Mouse (Mus musculus): ENCODE data around the gene Cep295. TPM values are rescaled to one million over a fixed set of nuclear protein-coding genes. Genes with fewer than 3 reads are reported as not detected.
"Not testable (repeated sequence)": the region's sequence is repeated elsewhere in the genome, so short reads cannot be mapped to it uniquely, and the experiment has no call there.

Cep295 gene
- polyA plus RNA-seq, 1 experiment from 2014 or later, result 26.6 TPM

- H3K36me3 ChIP-seq, result no peaks in the 10 kb centered on the region
- H3K4me1 ChIP-seq, result peaks cover 15% of the 10 kb centered on the region
- no peak for ATAC-seq (ENCODE audit: low FRiP score, low read depth)
- 66% methylated on average over 2 of the region's 2 CpGs for WGBS
- H3K9ac ChIP-seq (replicated peaks), result no peak overlapping the region
- H3K4me3 ChIP-seq, result no peak overlapping the region
- H3K27ac ChIP-seq (replicated peaks), result no peak overlapping the region
- H3K4me2 ChIP-seq (replicated peaks), result no peak overlapping the region
- no peaks in the 10 kb centered on the region for H3K9me3 ChIP-seq
- H3K27me3 ChIP-seq, result no peaks in the 10 kb centered on the region
These were observed 54.7 kb downstream of the Cep295 start for GRCm38 (mm10) chr9:15302881-15303280.

- 78% methylated on average over 6 of the region's 6 CpGs for WGBS
- H3K9ac ChIP-seq (replicated peaks); H3K4me3 ChIP-seq; H3K4me1 ChIP-seq; H3K36me3 ChIP-seq; H3K4me2 ChIP-seq (replicated peaks); H3K27me3 ChIP-seq; H3K27ac ChIP-seq (replicated peaks); H3K9me3 ChIP-seq; ATAC-seq (ENCODE audit: low FRiP score, low read depth): not testable (repeated sequence)
These were observed 55.6 kb downstream of the Cep295 start for GRCm38 (mm10) chr9:15302006-15302405.

- Histone ChIP-seq H3K36me3 (0 out of 2 replicates have a peak, but pooled peaks cover under 1% of the 10 kb centered on the region), H3K27ac (replicated peaks) (0 out of 2 replicates have a peak overlapping the region, but pooled peaks have one; percentile 25), H3K9ac (replicated peaks) (no peak overlapping the region), H3K4me3 (no peak overlapping the region), H3K9me3 (no peaks in the 10 kb centered on the region), H3K4me2 (replicated peaks) (no peak overlapping the region), H3K27me3 (no peaks in the 10 kb centered on the region), H3K4me1 (0 out of 2 replicates have a peak, but pooled peaks cover 4% of the 10 kb centered on the region)
- WGBS, result 76% methylated on average over 6 of the region's 6 CpGs
- ATAC-seq (ENCODE audit: low FRiP score, low read depth), result no peak
These were observed 56.2 kb downstream of the Cep295 start for GRCm38 (mm10) chr9:15301399-15301798.

- no peaks in the 10 kb centered on the region for H3K4me1 ChIP-seq
- 91% methylated on average over 5 of the region's 5 CpGs for WGBS
- ATAC-seq (ENCODE audit: low FRiP score, low read depth), result no peak
These were observed 57.5 kb downstream of the Cep295 start for GRCm38 (mm10) chr9:15300056-15300455.

GRCm38 (mm10) chr9:15298451-15298850 is 59.1 kb downstream of the Cep295 start:
- H3K36me3 ChIP-seq, result 0 out of 2 replicates have a peak, but pooled peaks cover 6% of the 10 kb centered on the region
- H3K4me2 ChIP-seq (replicated peaks), result no peak overlapping the region
- H3K9me3 ChIP-seq, result no peaks in the 10 kb centered on the region
- H3K4me1 ChIP-seq, result no peaks in the 10 kb centered on the region
- 63% methylated on average over 2 of the region's 2 CpGs for WGBS
- no peak overlapping the region for H3K9ac ChIP-seq (replicated peaks)
- no peak for ATAC-seq (ENCODE audit: low FRiP score, low read depth)
- H3K27me3 ChIP-seq, result no peaks in the 10 kb centered on the region
- no peak overlapping the region for H3K27ac ChIP-seq (replicated peaks)
- H3K4me3 ChIP-seq, result no peak overlapping the region

More at GRCm38 (mm10) chr9:15300056-15300455, 57.5 kb downstream of the Cep295 start:
- no peaks in the 10 kb centered on the region for H3K27me3 ChIP-seq
- H3K9me3 ChIP-seq, result no peaks in the 10 kb centered on the region
- H3K27ac ChIP-seq (replicated peaks), result no peak overlapping the region
- H3K4me3 ChIP-seq, result no peak overlapping the region
- 0 out of 2 replicates have a peak, but pooled peaks cover 6% of the 10 kb centered on the region for H3K36me3 ChIP-seq
- no peak overlapping the region for H3K9ac ChIP-seq (replicated peaks)
- no peak overlapping the region for H3K4me2 ChIP-seq (replicated peaks)

- Histone ChIP-seq H3K27me3 (no peaks in the 10 kb centered on the region), H3K27ac (replicated peaks) (no peak overlapping the region), H3K36me3 (0 out of 2 replicates have a peak, but pooled peaks cover 6% of the 10 kb centered on the region), H3K4me3 (no peak overlapping the region), H3K9me3 (no peaks in the 10 kb centered on the region), H3K4me2 (replicated peaks) (no peak overlapping the region), H3K9ac (replicated peaks) (no peak overlapping the region), H3K4me1 (no peaks in the 10 kb centered on the region)
- WGBS, result 86% methylated on average over 7 of the region's 7 CpGs
- no peak for ATAC-seq (ENCODE audit: low FRiP score, low read depth)
These were observed 60.5 kb downstream of the Cep295 start for GRCm38 (mm10) chr9:15297112-15297511.

GRCm38 (mm10) chr9:15289251-15289650 is 68.3 kb downstream of the Cep295 start:
- H3K4me3 ChIP-seq, result no peak overlapping the region
- H3K27me3 ChIP-seq, result no peaks in the 10 kb centered on the region
- 94% methylated on average over 6 of the region's 6 CpGs for WGBS
- no peak overlapping the region for H3K9ac ChIP-seq (replicated peaks)
- H3K4me1 ChIP-seq, result no peaks in the 10 kb centered on the region
- ATAC-seq (ENCODE audit: low FRiP score, low read depth), result no peak
- H3K9me3 ChIP-seq, result no peaks in the 10 kb centered on the region
- H3K36me3 ChIP-seq, result 0 out of 2 replicates have a peak, but pooled peaks cover 4% of the 10 kb centered on the region
- H3K27ac ChIP-seq (replicated peaks), result no peak overlapping the region
- H3K4me2 ChIP-seq (replicated peaks), result no peak overlapping the region

GRCm38 (mm10) chr9:15288402-15288801 is 69.2 kb downstream of the Cep295 start:
- no peak overlapping the region for H3K27ac ChIP-seq (replicated peaks)
- no peaks in the 10 kb centered on the region for H3K9me3 ChIP-seq
- H3K4me3 ChIP-seq, result no peak overlapping the region
- 89% methylated on average over 3 of the region's 3 CpGs for WGBS
- no peak overlapping the region for H3K4me2 ChIP-seq (replicated peaks)
- no peaks in the 10 kb centered on the region for H3K27me3 ChIP-seq
- no peaks in the 10 kb centered on the region for H3K4me1 ChIP-seq
- 0 out of 2 replicates have a peak, but pooled peaks cover 4% of the 10 kb centered on the region for H3K36me3 ChIP-seq
- no peak overlapping the region for H3K9ac ChIP-seq (replicated peaks)
- no peak for ATAC-seq (ENCODE audit: low FRiP score, low read depth)

- H3K27ac ChIP-seq (replicated peaks), result no peak overlapping the region
- no peaks in the 10 kb centered on the region for H3K4me1 ChIP-seq
- no peak overlapping the region for H3K4me2 ChIP-seq (replicated peaks)
- ATAC-seq (ENCODE audit: low FRiP score, low read depth), result no peak
- H3K9ac ChIP-seq (replicated peaks), result no peak overlapping the region
- no peaks in the 10 kb centered on the region for H3K9me3 ChIP-seq
- WGBS, result 55% methylated on average over 6 of the region's 6 CpGs
- H3K27me3 ChIP-seq, result no peaks in the 10 kb centered on the region
- no peak overlapping the region for H3K4me3 ChIP-seq
- 0 out of 2 replicates have a peak, but pooled peaks cover 4% of the 10 kb centered on the region for H3K36me3 ChIP-seq
These were observed 69.7 kb downstream of the Cep295 start for GRCm38 (mm10) chr9:15287846-15288245.

GRCm38 (mm10) chr9:15285443-15285842 is 72.1 kb downstream of the Cep295 start:
- no peak overlapping the region for H3K4me3 ChIP-seq
- 65% methylated on average over 3 of the region's 3 CpGs for WGBS
- ATAC-seq (ENCODE audit: low FRiP score, low read depth), result no peak
- no peak overlapping the region for H3K27ac ChIP-seq (replicated peaks)
- no peak overlapping the region for H3K4me2 ChIP-seq (replicated peaks)
- H3K9me3 ChIP-seq, result no peaks in the 10 kb centered on the region
- no peaks in the 10 kb centered on the region for H3K27me3 ChIP-seq
- H3K9ac ChIP-seq (replicated peaks), result no peak overlapping the region
- H3K4me1 ChIP-seq, result peaks cover 6% of the 10 kb centered on the region
- H3K36me3 ChIP-seq, result 0 out of 2 replicates have a peak, but pooled peaks cover 3% of the 10 kb centered on the region

- Histone ChIP-seq H3K9ac (replicated peaks) (peak overlapping the region; percentile 96), H3K9me3 (no peaks in the 10 kb centered on the region), H3K4me2 (replicated peaks) (peak overlapping the region; percentile 80), H3K27me3 (no peaks in the 10 kb centered on the region), H3K4me1 (peaks cover 19% of the 10 kb centered on the region), H3K4me3 (peak overlapping the region; percentile 97), H3K36me3 (peaks cover 16% of the 10 kb centered on the region), H3K27ac (replicated peaks) (0 out of 2 replicates have a peak overlapping the region, but pooled peaks have one; percentile 90)
- 49% methylated on average over 5 of the region's 5 CpGs for WGBS
- ATAC-seq (ENCODE audit: low FRiP score, low read depth), result no peak
These were observed 77.1 kb downstream of the Cep295 start for GRCm38 (mm10) chr9:15280491-15280879.

- Histone ChIP-seq H3K9ac (replicated peaks) (peak within 1 kb of the TSS; percentile 96), H3K4me3 (peak within 1 kb of the TSS; percentile 97), H3K4me1 (peaks cover 19% of the 10 kb centered on the region), H3K4me2 (replicated peaks) (peak within 1 kb of the TSS; percentile 80), H3K36me3 (peaks cover 22% of the 10 kb centered on the region), H3K27me3 (no peaks in the 10 kb centered on the region), H3K9me3 (no peaks in the 10 kb centered on the region), H3K27ac (replicated peaks) (peak within 1 kb of the TSS; percentile 90)
- WGBS, result 2% methylated on average over 57 of the region's 57 CpGs
- ATAC-seq (ENCODE audit: low FRiP score, low read depth), result peak; percentile 97
These were observed 77.7 kb downstream of the Cep295 start, which contains the start of gene Med17 for GRCm38 (mm10) chr9:15279649-15280490. Gene Med17, minus strand, starts transcription at chr9:15279931.

Data from midbrain, embryonic 12.5 days (tissue).